Mouse (Mus musculus) liver, adult 2 months (tissue): Measurements from ENCODE around the gene Sox5.

ENCODE experiments used
- CTCF ChIP-seq: fragments of 200-500 bp; IDR thresholded peaks from 2 replicates; pipeline ENCODE4 v1.5.1; 2011; ENCODE audit warnings: low read depth, low read length, control low read depth
- POLR2A ChIP-seq: fragments of 200-500 bp; IDR thresholded peaks from 2 replicates; pipeline ENCODE4 v1.6.1; 2011; ENCODE audit warnings: low read length, control low read depth; ENCODE audit not compliant: insufficient read depth; ENCODE audit errors: extremely low read depth

GRCm38 (mm10) chr6:144151957-144152356 is 629.8 kb downstream of the Sox5 start:
- TF ChIP-seq CTCF = no peak
- no peak for TF ChIP-seq POLR2A
